Comparison of ENCODE assay signal across 8 mouse cellular contexts in the genomic region with DNA sequence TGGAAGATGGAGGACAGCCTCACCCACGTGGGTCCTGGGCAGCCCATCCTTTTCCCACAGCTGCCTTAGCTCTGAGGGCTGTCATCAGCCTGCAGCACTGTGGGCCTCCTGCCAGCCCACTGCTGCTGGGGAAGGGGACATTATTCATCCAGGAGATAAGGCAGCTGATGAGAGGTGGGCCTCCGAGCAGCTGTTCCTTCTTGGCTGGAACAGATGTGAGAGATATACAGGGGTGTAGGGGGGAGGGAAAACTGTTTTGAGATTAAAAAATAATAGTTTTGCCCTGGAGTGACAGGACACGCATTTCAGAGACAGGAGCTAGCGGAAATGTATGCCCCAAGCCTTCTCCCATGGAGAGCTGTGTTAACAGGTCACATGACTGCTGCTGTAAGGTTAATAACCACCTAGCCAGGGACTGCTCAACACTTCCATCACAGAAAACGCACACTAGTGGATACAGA.
DNase-seq lines count a peak whose midpoint lies in the region; ATAC-seq lines count a peak whose summit lies in the region.

No protein-coding gene starts in this region.

- H3K27me3 ChIP-seq in embryonic facial prominence, embryonic 15.5 days, result no peaks in the 10 kb centered on the region
- H3K27me3 ChIP-seq in intestine, embryonic 16.5 days (replicated peaks; ENCODE audit: control insufficient read depth, insufficient read depth, low read length), result no peaks in the 10 kb centered on the region

- no peak overlapping the region for H3K27ac ChIP-seq in embryonic facial prominence, embryonic 15.5 days (replicated peaks)
- no peak overlapping the region; the same call in 1 of the 2 replicates for H3K27ac ChIP-seq in intestine, embryonic 16.5 days (ENCODE audit: low read length)

- H3K36me3 ChIP-seq in embryonic facial prominence, embryonic 15.5 days, result no peaks in the 10 kb centered on the region
- no peaks in the 10 kb centered on the region for H3K36me3 ChIP-seq in intestine, embryonic 16.5 days (ENCODE audit: control insufficient read depth, insufficient read depth, low read length)

- DNase-seq in cerebellum, postnatal 10 days, result peak; percentile 34 to 49
- no peak for DNase-seq in cerebellum, postnatal 14 days
- DNase-seq in lung, postnatal 4 days, result peak; percentile 64 to 88
- DNase-seq in left cerebral cortex, postnatal 14 days (ENCODE audit: low spot score in 2 of 2), result no peak
- DNase-seq in layer of hippocampus, adult 9-10 months (ENCODE audit: low spot score), result no peak
- DNase-seq in gastrocnemius, adult 18-20 months (ENCODE audit: low spot score), result no peak

- peaks cover 14% of the 10 kb centered on the region for H3K4me1 ChIP-seq in embryonic facial prominence, embryonic 15.5 days
- peaks cover 8% of the 10 kb centered on the region for H3K4me1 ChIP-seq in intestine, embryonic 16.5 days (ENCODE audit: control insufficient read depth, insufficient read depth, low read length)

- H3K4me2 ChIP-seq in embryonic facial prominence, embryonic 15.5 days (replicated peaks), result no peak overlapping the region
- no peak overlapping the region for H3K4me2 ChIP-seq in intestine, embryonic 16.5 days (ENCODE audit: low read depth, low read length)

- intact Hi-C loops in left cerebral cortex, postnatal 14 days (cut with DNase I), result no loop called here

- H3K9me3 ChIP-seq in embryonic facial prominence, embryonic 15.5 days (replicated peaks), result no peaks in the 10 kb centered on the region
- H3K9me3 ChIP-seq in intestine, embryonic 16.5 days (ENCODE audit: control insufficient read depth, low read length), result no peaks in the 10 kb centered on the region

- H3K4me3 ChIP-seq in embryonic facial prominence, embryonic 15.5 days (replicated peaks), result no peak overlapping the region
- H3K4me3 ChIP-seq in intestine, embryonic 16.5 days (ENCODE audit: low read length), result no peak overlapping the region

- H3K9ac ChIP-seq in embryonic facial prominence, embryonic 15.5 days, result no peak overlapping the region
- no peak overlapping the region for H3K9ac ChIP-seq in intestine, embryonic 16.5 days (ENCODE audit: low read depth, low read length)

- WGBS in embryonic facial prominence, embryonic 15.5 days, result 38% methylated on average over 5 of the region's 5 CpGs
- 33% methylated on average over 5 of the region's 5 CpGs for WGBS in intestine, embryonic 16.5 days

- peak; percentile 43; the same call in 1 of the 2 replicates for ATAC-seq in embryonic facial prominence, embryonic 15.5 days (ENCODE audit: insufficient number of reproducible peaks, low FRiP score, low TSS enrichment, low read depth)
- peak; percentile 91 for ATAC-seq in intestine, embryonic 16.5 days

Comparison
In these comparisons a context has a peak if more than half of its experiments do, and no peak if none do; other contexts are left out.
1. DNase-seq: peak in cerebellum, postnatal 10 days (2 of 2) and lung, postnatal 4 days (2 of 2); none in cerebellum, postnatal 14 days (0 of 2), left cerebral cortex, postnatal 14 days (0 of 2), layer of hippocampus, adult 9-10 months (single experiment) and gastrocnemius, adult 18-20 months (single experiment).